Mouse (Mus musculus): ENCODE data around the gene Abhd17c.

Gene Abhd17c

DNA sequence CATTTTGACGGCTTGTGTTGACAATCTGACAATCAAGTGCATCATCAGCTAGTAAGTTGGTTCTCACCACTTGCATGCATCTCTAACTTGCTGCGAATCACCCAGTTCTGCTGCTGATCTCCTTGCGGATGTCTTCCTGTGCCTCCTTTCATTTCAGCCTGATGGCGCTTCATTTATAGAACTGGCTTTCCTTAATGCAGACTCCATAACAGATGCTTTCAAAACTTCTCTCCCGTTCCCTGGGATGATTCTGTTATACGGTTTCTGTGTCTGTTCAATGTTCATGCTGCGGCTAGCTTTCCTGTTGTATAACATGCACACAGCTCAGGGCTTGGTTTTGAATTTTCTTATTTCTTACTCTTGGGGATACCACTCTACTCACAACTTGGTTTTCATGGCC, 91.9 kb downstream of the Abhd17c start:
- DNase-seq: no peak

Measured in right cerebral cortex, postnatal 14 days (tissue).